In genomic region chr17:63498717-63499635, GRCm38 (mm10) we compare ENCODE assay signal across 7 mouse cellular contexts. TPM values are rescaled to one million over a fixed set of nuclear protein-coding genes. Genes with fewer than 3 reads are reported as not detected.
DNase-seq lines count a peak whose midpoint lies in the region; ATAC-seq and TF ChIP-seq lines count a peak whose summit lies in the region.

No protein-coding gene starts in this region.

- peak overlapping the region; percentile 69 for H3K4me2 ChIP-seq in forebrain, postnatal 0 days (ENCODE audit: low read depth)
- H3K4me2 ChIP-seq in hindbrain, embryonic 13.5 days: peak overlapping the region; percentile 71
- H3K4me2 ChIP-seq in limb, embryonic 12.5 days: peak overlapping the region; percentile 72
- H3K4me2 ChIP-seq in midbrain, embryonic 13.5 days (replicated peaks): peak overlapping the region; percentile 72

- 1% methylated on average over 57 of the region's 90 CpGs for WGBS in forebrain, postnatal 0 days
- under 1% methylated on average over 33 of the region's 90 CpGs for WGBS in hindbrain, embryonic 13.5 days
- under 1% methylated on average over 77 of the region's 90 CpGs for WGBS in limb, embryonic 12.5 days
- WGBS in midbrain, embryonic 13.5 days: 1% methylated on average over 76 of the region's 90 CpGs

- peak; percentile 31; the same call in 1 of the 2 replicates for ATAC-seq in cerebellum, adult (ENCODE audit: insufficient number of reproducible peaks, low FRiP score, low TSS enrichment)
- peak; percentile 46 for ATAC-seq in forebrain, postnatal 0 days
- peak; percentile 70 for ATAC-seq in hindbrain, embryonic 13.5 days (ENCODE audit: low FRiP score)
- peak; percentile 57; the same call in 1 of the 2 replicates for ATAC-seq in limb, embryonic 12.5 days (ENCODE audit: insufficient number of reproducible peaks, insufficient read depth, low FRiP score, low TSS enrichment, low read depth)
- ATAC-seq in midbrain, embryonic 13.5 days: peak; percentile 72

- no peaks in the 10 kb centered on the region for H3K9me3 ChIP-seq in forebrain, postnatal 0 days (ENCODE audit: low read length)
- no peaks in the 10 kb centered on the region for H3K9me3 ChIP-seq in hindbrain, embryonic 13.5 days
- H3K9me3 ChIP-seq in limb, embryonic 12.5 days: no peaks in the 10 kb centered on the region
- no peaks in the 10 kb centered on the region; the same call in 1 of the 2 replicates for H3K9me3 ChIP-seq in midbrain, embryonic 13.5 days

- peak; percentile 66 for DNase-seq in Muller cell, postnatal 12 days (ENCODE audit: inconsistent ontology term)
- DNase-seq in forebrain, postnatal 0 days: peak; percentile 51
- DNase-seq in spleen, postnatal 10 days (ENCODE audit: low spot score in 2 of 2): peak; percentile 58 to 61

- H3K36me3 ChIP-seq in forebrain, postnatal 0 days (ENCODE audit: insufficient read depth): no peaks in the 10 kb centered on the region
- no peaks in the 10 kb centered on the region for H3K36me3 ChIP-seq in hindbrain, embryonic 13.5 days
- no peaks in the 10 kb centered on the region for H3K36me3 ChIP-seq in limb, embryonic 12.5 days
- H3K36me3 ChIP-seq in midbrain, embryonic 13.5 days: no peaks in the 10 kb centered on the region

- no peak for TF ChIP-seq CTCF in forebrain, postnatal 0 days (IDR thresholded peaks at IDR 0.05; ENCODE audit: low read depth)

- H3K4me1 ChIP-seq in forebrain, postnatal 0 days (ENCODE audit: insufficient read depth): peaks cover 16% of the 10 kb centered on the region
- H3K4me1 ChIP-seq in hindbrain, embryonic 13.5 days (replicated peaks): peaks cover 47% of the 10 kb centered on the region
- peaks cover 31% of the 10 kb centered on the region for H3K4me1 ChIP-seq in limb, embryonic 12.5 days (replicated peaks)
- H3K4me1 ChIP-seq in midbrain, embryonic 13.5 days (replicated peaks): peaks cover 48% of the 10 kb centered on the region

- peak overlapping the region; percentile 82 for H3K4me3 ChIP-seq in forebrain, postnatal 0 days (ENCODE audit: low read depth, low read length)
- peak overlapping the region; percentile 92 for H3K4me3 ChIP-seq in hindbrain, embryonic 13.5 days
- peak overlapping the region; percentile 95 for H3K4me3 ChIP-seq in limb, embryonic 12.5 days (replicated peaks)
- H3K4me3 ChIP-seq in midbrain, embryonic 13.5 days (replicated peaks): peak overlapping the region; percentile 97

- peak overlapping the region; percentile 97 for H3K9ac ChIP-seq in forebrain, postnatal 0 days
- peak overlapping the region; percentile 99 for H3K9ac ChIP-seq in hindbrain, embryonic 13.5 days
- H3K9ac ChIP-seq in limb, embryonic 12.5 days (replicated peaks): peak overlapping the region; percentile 98
- peak overlapping the region; percentile 99 for H3K9ac ChIP-seq in midbrain, embryonic 13.5 days (replicated peaks)

- H3K27ac ChIP-seq in forebrain, postnatal 0 days (ENCODE audit: low read depth, low read length): peak overlapping the region; percentile 96
- H3K27ac ChIP-seq in hindbrain, embryonic 13.5 days: peak overlapping the region; percentile 99
- peak overlapping the region; percentile 98 for H3K27ac ChIP-seq in limb, embryonic 12.5 days
- H3K27ac ChIP-seq in midbrain, embryonic 13.5 days: peak overlapping the region; percentile 99

- H3K27me3 ChIP-seq in forebrain, postnatal 0 days (ENCODE audit: insufficient read depth, low read length): no peaks in the 10 kb centered on the region
- no peaks in the 10 kb centered on the region for H3K27me3 ChIP-seq in hindbrain, embryonic 13.5 days
- H3K27me3 ChIP-seq in limb, embryonic 12.5 days: no peaks in the 10 kb centered on the region
- H3K27me3 ChIP-seq in midbrain, embryonic 13.5 days: no peaks in the 10 kb centered on the region

RNA-seq across cellular contexts. Expression of gene Fbxl17, which starts 0.8 kb away (rescaled TPM):
- total RNA-seq in forebrain, postnatal 0 days (2014; rRNA removed): 27.3 and 32.0 TPM in 2 replicates
- polyA plus RNA-seq in forebrain, postnatal 0 days (2015; fragmentation: Nextera tagmentation; extraction: Ambion mirVana): 9.5 and 10.7 TPM in 2 replicates
- 12.0 and 17.3 TPM in 2 replicates for polyA plus RNA-seq in hindbrain, embryonic 13.5 days (2015; fragmentation: Nextera tagmentation; extraction: Ambion mirVana)
- 5.4 and 7.5 TPM in 2 replicates for polyA plus RNA-seq in limb, embryonic 12.5 days (2016; fragmentation: Nextera tagmentation; extraction: Ambion mirVana)
- 28.5 and 29.0 TPM in 2 replicates for polyA plus RNA-seq in midbrain, embryonic 13.5 days (2015; fragmentation: Nextera tagmentation; extraction: Ambion mirVana)

Comparison
In these comparisons a context has a peak if more than half of its experiments do, and no peak if none do; other contexts are left out.
1. Peak in every context shown above with its lines: DNase-seq, ATAC-seq, H3K4me3 ChIP-seq and H3K27ac ChIP-seq.